Mouse (Mus musculus) midbrain, embryonic 11.5 days (tissue): ENCODE results near the gene Amigo2. TPM values are rescaled to one million over a fixed set of nuclear protein-coding genes. Genes with fewer than 3 reads are reported as not detected.
"Not testable (repeated sequence)": the region's sequence is repeated elsewhere in the genome, so short reads cannot be mapped to it uniquely, and the experiment has no call there.

Source experiments
- ATAC-seq: fragments of 200-750 bp; cut with Nextera tagmentation; 2 replicates; pipeline ENCODE4 v1.8.0; 2017; ENCODE audit warnings: moderate TSS enrichment, moderate library complexity; ENCODE audit not compliant: low FRiP score
- DNase-seq: peaks from one replicate; pipeline ENCODE4 v3.0.0; 2015; ENCODE audit warnings: low spot score; ENCODE audit errors: missing footprints
- H3K27ac ChIP-seq: fragments of 300-500 bp; sonication (generic); 2 replicates; pipeline ENCODE4 v1.5.1; 2014; ENCODE audit warnings: low read depth, low read length
- H3K27me3 ChIP-seq: fragments of 300-500 bp; sonication (generic); 2 replicates; pipeline ENCODE4 v1.6.1; 2014; ENCODE audit warnings: mild to moderate bottlenecking, low read length, moderate library complexity, mixed read lengths; ENCODE audit not compliant: control insufficient read depth, insufficient read depth
- H3K36me3 ChIP-seq: fragments of 300-500 bp; sonication (generic); 2 replicates; pipeline ENCODE4 v1.6.1; 2014; ENCODE audit warnings: mild to moderate bottlenecking, low read length, moderate library complexity, mixed read lengths; ENCODE audit not compliant: control insufficient read depth, insufficient read depth
- H3K4me1 ChIP-seq: fragments of 300-500 bp; sonication (generic); 2 replicates; pipeline ENCODE4 v1.6.1; 2014; ENCODE audit warnings: low read length; ENCODE audit not compliant: control insufficient read depth, insufficient read depth
- H3K4me2 ChIP-seq: fragments of 300-500 bp; sonication (generic); 2 replicates; pipeline ENCODE4 v1.6.1; 2014; ENCODE audit warnings: mild to moderate bottlenecking, moderate library complexity
- H3K4me3 ChIP-seq: fragments of 300-500 bp; sonication (generic); 2 replicates; pipeline ENCODE4 v1.5.1; 2014; ENCODE audit warnings: low read depth, low read length
- H3K9ac ChIP-seq: fragments of 300-500 bp; sonication (generic); 2 replicates; pipeline ENCODE4 v1.6.1; 2014; ENCODE audit warnings: low read length
- H3K9me3 ChIP-seq: fragments of 300-500 bp; sonication (generic); 2 replicates; pipeline ENCODE4 v1.6.1; 2016; ENCODE audit warnings: low read length; ENCODE audit not compliant: control insufficient read depth
- WGBS: fragments of 180-500 bp; shearing (Covaris S2); extraction: QIAGEN DNeasy Blood & Tissue Kit; methylation state at CpG from one replicate; pipeline ENCODE4 v1.1.7; 2014; 5-methylcytosine and 5-hydroxymethylcytosine counted together
- polyA plus RNA-seq: library from polyadenylated mRNA; unstranded; fragments of >200 nt; fragmentation: Nextera tagmentation; extraction: Ambion mirVana; gene quantifications from 2 replicates; pipeline ENCODE4 v1.2.1, GENCODE M21; 2014

The Amigo2 gene
- polyA plus RNA-seq, 1 experiment from 2014 or later = 5.9 TPM

- Histone ChIP-seq H3K36me3 (no peaks in the 10 kb centered on the region), H3K4me1 (no peaks in the 10 kb centered on the region), H3K27me3 (no peaks in the 10 kb centered on the region), H3K9me3 (no peaks in the 10 kb centered on the region), H3K4me3 (no peak overlapping the region), H3K4me2 (no peak overlapping the region), H3K9ac (no peak overlapping the region), H3K27ac (no peak overlapping the region)
- no peak for DNase-seq
- no peak for ATAC-seq
- 84% methylated on average over 17 of the region's 17 CpGs for WGBS
These were observed 34.3 kb downstream of the Amigo2 start for GRCm38 (mm10) chr15:97212501-97213477.

DNA sequence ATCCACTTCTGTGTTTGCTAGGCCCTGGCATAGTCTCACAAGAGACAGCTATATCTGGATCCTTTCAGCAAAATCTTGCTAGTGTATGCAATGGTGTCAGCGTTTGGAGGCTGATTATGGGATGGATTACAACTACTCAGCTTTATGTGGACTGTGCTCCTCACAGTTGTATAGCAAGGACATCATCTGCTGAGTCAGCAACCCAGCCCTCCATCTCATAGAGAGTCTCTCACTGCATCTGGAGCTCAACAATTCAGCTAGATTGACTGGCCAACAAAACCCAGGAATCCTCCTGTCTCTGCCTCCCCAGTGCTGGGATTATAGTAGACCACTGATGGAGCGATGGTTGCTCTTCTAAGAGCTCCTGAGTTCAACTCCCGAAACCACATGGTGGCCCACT is 37.3 kb downstream of the Amigo2 start:
- H3K27me3 ChIP-seq, H3K36me3 ChIP-seq, ATAC-seq, DNase-seq, H3K4me1 ChIP-seq, H3K27ac ChIP-seq, H3K9me3 ChIP-seq, H3K4me2 ChIP-seq, H3K9ac ChIP-seq, H3K4me3 ChIP-seq: not testable (repeated sequence)
- 83% methylated on average over 3 of the region's 3 CpGs for WGBS

DNA sequence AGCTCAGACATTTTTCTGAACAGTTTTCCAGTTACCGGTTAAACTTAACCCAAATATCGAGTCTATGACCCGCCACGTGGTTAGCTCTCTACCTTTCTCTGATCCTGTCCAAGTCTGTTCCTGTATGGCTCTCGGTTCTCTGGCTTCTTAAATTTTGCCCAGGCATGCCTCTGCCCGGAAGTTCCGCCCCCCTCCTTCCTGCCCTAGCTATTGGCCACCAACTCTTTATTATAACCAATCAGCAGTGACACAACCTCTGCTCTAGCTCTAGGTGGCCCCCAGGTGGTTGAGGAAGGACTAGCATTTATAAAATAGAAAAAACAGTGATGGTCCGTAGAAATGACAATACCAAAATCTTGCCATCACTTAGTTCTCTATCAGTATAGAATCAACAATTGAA is 40.6 kb downstream of the Amigo2 start:
- H3K4me3 ChIP-seq = no peak overlapping the region
- H3K9ac ChIP-seq = no peak overlapping the region
- no peak for ATAC-seq
- H3K27ac ChIP-seq = no peak overlapping the region
- no peaks in the 10 kb centered on the region for H3K9me3 ChIP-seq
- 97% methylated on average over 8 of the region's 8 CpGs for WGBS
- H3K36me3 ChIP-seq = no peaks in the 10 kb centered on the region
- H3K4me1 ChIP-seq = no peaks in the 10 kb centered on the region
- H3K4me2 ChIP-seq = no peak overlapping the region
- no peaks in the 10 kb centered on the region for H3K27me3 ChIP-seq
- DNase-seq = no peak

GRCm38 (mm10) chr15:97205776-97206175 is 41.3 kb downstream of the Amigo2 start:
- no peak overlapping the region for H3K27ac ChIP-seq
- H3K4me1 ChIP-seq = no peaks in the 10 kb centered on the region
- no peaks in the 10 kb centered on the region for H3K27me3 ChIP-seq
- 88% methylated on average over 10 of the region's 10 CpGs for WGBS
- no peaks in the 10 kb centered on the region for H3K9me3 ChIP-seq
- H3K4me2 ChIP-seq = no peak overlapping the region
- no peak for ATAC-seq
- no peak overlapping the region for H3K9ac ChIP-seq
- no peak overlapping the region for H3K4me3 ChIP-seq
- H3K36me3 ChIP-seq = no peaks in the 10 kb centered on the region
- no peak for DNase-seq

GRCm38 (mm10) chr15:97204889-97205288 is 42.2 kb downstream of the Amigo2 start:
- Histone ChIP-seq H3K27ac (no peak overlapping the region), H3K27me3 (no peaks in the 10 kb centered on the region), H3K4me3 (no peak overlapping the region), H3K9ac (no peak overlapping the region), H3K36me3 (no peaks in the 10 kb centered on the region), H3K9me3 (no peaks in the 10 kb centered on the region), H3K4me2 (no peak overlapping the region), H3K4me1 (no peaks in the 10 kb centered on the region)
- WGBS = 81% methylated on average over 3 of the region's 3 CpGs
- ATAC-seq = no peak
- DNase-seq = no peak

GRCm38 (mm10) chr15:97196644-97197043 is 50.4 kb downstream of the Amigo2 start:
- DNase-seq (no peak), ATAC-seq (no peak)
- H3K27ac ChIP-seq = no peak overlapping the region
- H3K4me2 ChIP-seq = no peak overlapping the region
- H3K36me3 ChIP-seq = no peaks in the 10 kb centered on the region
- no peaks in the 10 kb centered on the region for H3K4me1 ChIP-seq
- no peaks in the 10 kb centered on the region for H3K27me3 ChIP-seq
- H3K4me3 ChIP-seq = no peak overlapping the region
- 80% methylated on average over 7 of the region's 7 CpGs for WGBS
- no peaks in the 10 kb centered on the region for H3K9me3 ChIP-seq
- H3K9ac ChIP-seq = no peak overlapping the region

GRCm38 (mm10) chr15:97195628-97196027 is 51.5 kb downstream of the Amigo2 start:
- H3K9ac ChIP-seq = no peak overlapping the region
- H3K4me2 ChIP-seq = no peak overlapping the region
- no peak overlapping the region for H3K4me3 ChIP-seq
- WGBS = 4% methylated on average over 1 of the region's 1 CpGs
- DNase-seq (peak; percentile 94), ATAC-seq (no peak)
- no peaks in the 10 kb centered on the region for H3K36me3 ChIP-seq
- H3K27me3 ChIP-seq = no peaks in the 10 kb centered on the region
- H3K9me3 ChIP-seq = no peaks in the 10 kb centered on the region
- H3K4me1 ChIP-seq = no peaks in the 10 kb centered on the region
- no peak overlapping the region for H3K27ac ChIP-seq

Other genes starting within 250 kb of the Amigo2 start
- gene Slc38a4, start 191.3 kb downstream of the Amigo2 start, polyA plus RNA-seq = 20.9 and 25.3 TPM in 2 replicates
- 3.6 and 4.0 TPM in 2 replicates for gene Pced1b, start 180 bp downstream of the Amigo2 start, polyA plus RNA-seq